Mouse (Mus musculus) thymus, postnatal 4 days (tissue): ENCODE measurements around the gene Rfc5.
"Not testable (repeated sequence)": the region's sequence is repeated elsewhere in the genome, so short reads cannot be mapped to it uniquely, and the experiment has no call there.

ENCODE experiments used
- DNase-seq: peaks from one replicate; pipeline ENCODE4 v3.0.0; 2021

The Rfc5 gene

GRCm38 (mm10) chr5:117346281-117346680 is 42.6 kb downstream of the Rfc5 start:
- DNase-seq: no peak

- DNase-seq: no peak
Measured at GRCm38 (mm10) chr5:117345432-117345976, 43.3 kb downstream of the Rfc5 start.

DNA sequence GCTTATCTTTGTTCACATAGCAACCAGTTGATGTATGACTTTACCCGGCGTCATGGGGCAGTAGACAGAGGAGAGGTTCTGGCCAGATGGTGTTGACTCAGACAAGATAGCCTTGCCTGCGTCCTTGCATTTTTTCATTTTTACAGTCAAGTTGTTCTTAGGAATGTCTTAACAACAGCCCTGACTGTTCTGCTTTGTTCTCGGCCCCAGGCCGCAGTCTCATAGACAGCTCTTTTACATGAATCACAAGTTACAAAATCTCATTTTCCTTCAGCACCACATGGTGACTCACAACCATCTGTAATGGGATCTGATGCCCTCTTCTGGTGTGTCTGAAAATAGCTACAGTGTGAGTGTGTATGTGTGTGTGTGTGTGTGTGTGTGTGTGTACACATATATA is 44.4 kb downstream of the Rfc5 start:
- not testable (repeated sequence) for DNase-seq

DNA sequence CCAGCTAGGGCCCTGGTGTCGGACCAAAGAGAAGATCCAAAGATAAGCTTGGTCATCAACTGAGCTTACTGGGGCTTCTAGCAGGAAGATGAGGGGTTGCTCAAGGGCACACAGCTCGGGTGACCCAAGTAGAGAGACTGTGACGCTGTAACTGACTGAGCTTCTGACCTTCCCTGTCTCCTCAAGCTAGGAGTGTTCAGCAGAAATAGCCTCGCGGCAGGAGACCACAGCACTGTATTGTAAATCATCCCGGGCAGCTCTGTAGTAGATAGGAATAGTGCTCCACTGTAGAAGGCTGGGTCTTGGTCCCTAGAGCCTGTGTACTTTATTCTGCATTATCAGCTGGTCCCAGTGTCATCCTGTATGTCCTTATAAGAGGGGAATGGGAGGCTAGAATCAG is 47.0 kb downstream of the Rfc5 start:
- no peak for DNase-seq

GRCm38 (mm10) chr5:117340081-117340480 is 48.8 kb downstream of the Rfc5 start:
- DNase-seq: no peak

- DNase-seq: no peak
Measured at GRCm38 (mm10) chr5:117338503-117338902, 50.3 kb downstream of the Rfc5 start.

DNA sequence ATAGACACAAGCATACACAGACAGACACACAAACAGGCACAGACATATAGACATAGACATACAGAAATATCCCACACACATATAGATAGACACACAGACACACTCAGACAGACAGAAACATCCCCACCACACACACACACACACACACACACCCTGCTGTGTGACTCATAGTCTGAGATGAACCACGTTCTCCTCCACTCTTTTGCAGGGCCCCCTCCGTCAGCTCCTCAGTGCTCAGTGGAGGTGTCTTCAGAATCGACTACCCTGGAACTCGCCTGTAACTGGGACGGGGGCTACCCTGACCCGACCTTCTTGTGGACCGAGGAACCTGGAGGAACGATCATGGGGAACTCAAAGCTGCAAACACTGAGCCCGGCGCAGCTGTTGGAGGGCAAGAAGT is 50.8 kb downstream of the Rfc5 start:
- DNase-seq: no peak

DNA sequence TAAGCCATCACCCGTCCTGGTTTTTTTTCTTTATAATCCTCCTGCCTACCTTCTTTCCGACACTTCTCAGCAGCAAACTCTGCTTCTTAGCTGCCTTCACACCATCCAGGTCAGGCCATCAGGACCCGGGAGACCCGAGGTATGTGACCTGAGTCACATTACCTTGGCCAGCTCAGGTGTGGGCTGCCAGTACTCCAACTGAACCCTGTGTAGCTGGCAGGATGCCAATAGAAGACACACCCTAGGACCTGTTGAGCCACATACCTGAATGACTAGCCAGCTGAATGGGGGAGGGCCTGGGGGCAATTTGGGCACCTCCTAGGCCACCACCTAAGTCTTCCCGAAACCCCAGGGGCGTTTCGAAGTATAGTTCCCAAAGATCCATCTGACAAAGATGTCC is 58.4 kb downstream of the Rfc5 start:
- no peak for DNase-seq
